Mouse (Mus musculus): ENCODE measurements around the gene Tspan31.

Tspan31 gene

DNA sequence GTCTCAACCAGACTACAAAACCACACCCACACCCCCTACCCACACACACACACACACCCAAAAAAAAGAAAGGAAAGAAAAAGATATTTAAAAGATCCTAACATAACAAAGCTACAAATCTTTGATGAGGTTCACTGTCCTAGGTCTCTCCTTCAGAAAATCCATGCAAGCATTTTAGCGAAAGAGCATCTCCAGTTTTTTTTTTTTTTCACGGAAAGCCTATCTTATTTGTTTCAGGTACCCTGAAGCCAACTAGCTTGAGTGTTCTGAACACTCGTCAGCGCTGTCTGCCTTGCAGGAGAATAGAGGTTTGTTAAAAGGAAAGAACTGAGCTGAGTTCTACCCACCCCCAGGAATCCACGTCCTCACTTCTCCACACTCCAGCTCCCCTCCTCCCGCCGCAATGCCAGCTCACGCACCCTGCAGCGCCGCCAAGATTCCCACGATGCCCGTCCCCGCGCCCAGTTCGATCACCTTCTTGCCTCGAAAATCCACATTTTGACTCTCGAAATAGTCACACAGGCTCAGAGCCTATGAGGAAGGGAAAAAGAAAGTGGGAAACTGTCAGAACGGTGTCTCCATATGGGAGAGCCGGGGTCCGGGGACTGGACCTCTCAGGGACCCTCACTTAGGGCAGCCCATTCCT lies 29.4 kb downstream of the Tspan31 start:
- Histone ChIP-seq H3K4me1 (replicated peaks; ENCODE audit: low read depth, low read length) (peaks cover 79% of the 10 kb centered on the region), H3K9me3 (ENCODE audit: low read length) (no peaks in the 10 kb centered on the region), H3K4me3 (replicated peaks; ENCODE audit: low read length) (peak overlapping the region; percentile 93), H3K36me3 (ENCODE audit: insufficient read depth, low read length) (peaks cover 36% of the 10 kb centered on the region), H3K27me3 (ENCODE audit: insufficient read depth, low read length) (0 out of 2 replicates have a peak, but pooled peaks cover 4% of the 10 kb centered on the region)
- TF ChIP-seq NANOG (IDR thresholded peaks at IDR 0.05; ENCODE audit: borderline replicate concordance, low read length) (no peak), POU5F1 (IDR thresholded peaks at IDR 0.05; ENCODE audit: borderline replicate concordance, low read length) (no peak), CTCF (conservative IDR thresholded peaks at IDR 0.05; ENCODE audit: low read length) (no peak)

GRCm38 (mm10) chr10:127037641-127038040 lies 32.4 kb downstream of the Tspan31 start:
- Histone ChIP-seq H3K4me1 (replicated peaks; ENCODE audit: low read depth, low read length) (peaks cover 78% of the 10 kb centered on the region), H3K36me3 (ENCODE audit: insufficient read depth, low read length) (peaks cover 5% of the 10 kb centered on the region)

GRCm38 (mm10) chr10:127036273-127036672 lies 33.8 kb downstream of the Tspan31 start:
- Histone ChIP-seq H3K4me1 (replicated peaks; ENCODE audit: low read depth, low read length) (peaks cover 72% of the 10 kb centered on the region), H3K36me3 (ENCODE audit: insufficient read depth, low read length) (peaks cover 5% of the 10 kb centered on the region; the same call in 1 of the 2 replicates), H3K9me3 (ENCODE audit: low read length) (no peaks in the 10 kb centered on the region), H3K4me3 (replicated peaks; ENCODE audit: low read length) (no peak overlapping the region), H3K27me3 (ENCODE audit: insufficient read depth, low read length) (0 out of 2 replicates have a peak, but pooled peaks cover 4% of the 10 kb centered on the region)
- TF ChIP-seq POU5F1 (IDR thresholded peaks at IDR 0.05; ENCODE audit: borderline replicate concordance, low read length) (no peak), CTCF (conservative IDR thresholded peaks at IDR 0.05; ENCODE audit: low read length) (no peak), NANOG (IDR thresholded peaks at IDR 0.05; ENCODE audit: borderline replicate concordance, low read length) (no peak)

More at GRCm38 (mm10) chr10:127037641-127038040, 32.4 kb downstream of the Tspan31 start:
- Histone ChIP-seq H3K4me3 (replicated peaks; ENCODE audit: low read length) (0 out of 2 replicates have a peak overlapping the region, but pooled peaks have one; percentile 10), H3K27me3 (ENCODE audit: insufficient read depth, low read length) (0 out of 2 replicates have a peak, but pooled peaks cover 4% of the 10 kb centered on the region), H3K9me3 (ENCODE audit: low read length) (no peaks in the 10 kb centered on the region)
- TF ChIP-seq CTCF (conservative IDR thresholded peaks at IDR 0.05; ENCODE audit: low read length) = no peak
- TF ChIP-seq NANOG (IDR thresholded peaks at IDR 0.05; ENCODE audit: borderline replicate concordance, low read length) = no peak
- no peak for TF ChIP-seq POU5F1 (IDR thresholded peaks at IDR 0.05; ENCODE audit: borderline replicate concordance, low read length)

- TF ChIP-seq CTCF (conservative IDR thresholded peaks at IDR 0.05; ENCODE audit: low read length) = no peak
- no peak for TF ChIP-seq NANOG (IDR thresholded peaks at IDR 0.05; ENCODE audit: borderline replicate concordance, low read length)
- no peak for TF ChIP-seq POU5F1 (IDR thresholded peaks at IDR 0.05; ENCODE audit: borderline replicate concordance, low read length)
- Histone ChIP-seq H3K4me3 (replicated peaks; ENCODE audit: low read length) (peak overlapping the region; percentile 61), H3K4me1 (replicated peaks; ENCODE audit: low read depth, low read length) (peaks cover 65% of the 10 kb centered on the region), H3K36me3 (ENCODE audit: insufficient read depth, low read length) (peaks cover 17% of the 10 kb centered on the region), H3K27me3 (ENCODE audit: insufficient read depth, low read length) (0 out of 2 replicates have a peak, but pooled peaks cover 3% of the 10 kb centered on the region), H3K9me3 (ENCODE audit: low read length) (no peaks in the 10 kb centered on the region)
Observed at GRCm38 (mm10) chr10:127033301-127033741, 36.7 kb downstream of the Tspan31 start.

DNA sequence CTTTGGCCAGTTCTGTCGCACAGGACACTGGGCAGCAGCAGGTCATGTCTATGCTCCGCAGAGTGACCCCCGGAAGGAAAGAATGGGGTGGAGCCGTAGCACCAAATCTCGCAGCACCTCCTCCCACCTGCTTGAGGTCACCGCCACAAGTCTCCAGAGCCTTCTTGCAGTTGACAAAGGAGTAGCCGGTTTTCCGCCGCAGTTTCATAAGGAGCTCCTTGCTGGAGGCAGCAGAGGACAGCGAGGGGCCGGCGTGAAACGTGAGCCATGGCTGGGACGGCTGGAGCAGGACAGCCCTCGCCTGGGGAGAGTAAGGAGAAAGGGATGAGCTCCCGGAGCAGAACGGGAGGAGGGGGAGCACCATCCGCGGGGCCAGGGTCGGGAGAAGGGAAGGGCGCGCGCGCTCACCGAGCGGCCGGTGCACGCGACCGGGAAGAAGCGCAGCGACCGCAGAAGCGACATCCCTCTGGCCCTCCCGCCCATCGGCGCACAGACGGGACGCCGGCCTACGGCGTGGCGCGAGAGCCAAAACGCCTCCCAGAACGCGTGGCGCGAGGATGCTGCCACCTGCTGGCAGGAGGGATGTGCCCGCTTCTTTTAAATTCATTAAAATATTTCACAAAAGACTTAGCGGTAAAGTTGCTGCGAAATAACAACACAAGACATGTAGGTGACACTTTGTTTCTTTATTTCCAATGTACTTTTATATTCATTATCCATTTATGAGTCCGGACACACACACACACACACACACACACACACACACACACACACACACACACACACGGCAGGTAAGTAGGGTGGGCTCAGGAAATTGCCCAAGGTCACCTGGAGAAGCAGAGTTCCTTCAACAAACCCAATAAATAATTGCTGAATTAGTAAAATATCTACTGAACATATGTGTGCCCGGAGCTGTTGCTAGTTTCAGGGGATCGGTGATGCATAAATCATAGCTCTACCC lies 39.4 kb downstream of the Tspan31 start, which contains the start of gene Tsfm:
Gene Tsfm (minus strand): TSS at position 505 of the 961 bp plus-strand sequence.
- H3K4me3 ChIP-seq (replicated peaks; ENCODE audit: low read length) = peak within 1 kb of the TSS; percentile 98
- H3K27me3 ChIP-seq (ENCODE audit: insufficient read depth, low read length) = no peaks in the 10 kb centered on the region
- peaks cover 42% of the 10 kb centered on the region for H3K4me1 ChIP-seq (replicated peaks; ENCODE audit: low read depth, low read length)
- H3K36me3 ChIP-seq (ENCODE audit: insufficient read depth, low read length) = peaks cover 40% of the 10 kb centered on the region
- H3K9me3 ChIP-seq (ENCODE audit: low read length) = no peaks in the 10 kb centered on the region
- TF ChIP-seq CTCF (conservative IDR thresholded peaks at IDR 0.05; ENCODE audit: low read length) (peak; percentile 58), POU5F1 (IDR thresholded peaks at IDR 0.05; ENCODE audit: borderline replicate concordance, low read length) (no peak)

GRCm38 (mm10) chr10:127018422-127018821 lies 51.6 kb downstream of the Tspan31 start:
- TF ChIP-seq NANOG (IDR thresholded peaks at IDR 0.05; ENCODE audit: borderline replicate concordance, low read length) (no peak), CTCF (conservative IDR thresholded peaks at IDR 0.05; ENCODE audit: low read length) (no peak), POU5F1 (IDR thresholded peaks at IDR 0.05; ENCODE audit: borderline replicate concordance, low read length) (no peak)
- Histone ChIP-seq H3K9me3 (ENCODE audit: low read length) (no peaks in the 10 kb centered on the region), H3K36me3 (ENCODE audit: insufficient read depth, low read length) (peaks cover 21% of the 10 kb centered on the region), H3K4me3 (replicated peaks; ENCODE audit: low read length) (no peak overlapping the region), H3K27me3 (ENCODE audit: insufficient read depth, low read length) (peaks cover 9% of the 10 kb centered on the region; the same call in 1 of the 2 replicates), H3K4me1 (replicated peaks; ENCODE audit: low read depth, low read length) (peaks cover 39% of the 10 kb centered on the region)
